Mouse (Mus musculus): Measurements from ENCODE around the gene Satb1.

GRCm38 (mm10) chr17:51814301-51814700, 18.8 kb downstream of the Satb1 start:
- TF ChIP-seq CTCF (IDR thresholded peaks at IDR 0.05; ENCODE audit: borderline replicate concordance, extremely low read depth, insufficient read depth, insufficient read length) (no peak), POLR2A (IDR thresholded peaks at IDR 0.05; ENCODE audit: borderline replicate concordance, extremely low read depth, insufficient read depth, insufficient read length, poor library complexity, severe bottlenecking) (no peak)

All from brain, embryonic 14.5 days (tissue).